Mouse (Mus musculus): Measurements from ENCODE around the gene Teddm3. TPM values are rescaled to one million over a fixed set of nuclear protein-coding genes. Genes with fewer than 3 reads are reported as not detected.
"Not testable (repeated sequence)": the region's sequence is repeated elsewhere in the genome, so short reads cannot be mapped to it uniquely, and the experiment has no call there.

Teddm3 gene
- polyA plus RNA-seq, 1 experiment, result not detected

DNA sequence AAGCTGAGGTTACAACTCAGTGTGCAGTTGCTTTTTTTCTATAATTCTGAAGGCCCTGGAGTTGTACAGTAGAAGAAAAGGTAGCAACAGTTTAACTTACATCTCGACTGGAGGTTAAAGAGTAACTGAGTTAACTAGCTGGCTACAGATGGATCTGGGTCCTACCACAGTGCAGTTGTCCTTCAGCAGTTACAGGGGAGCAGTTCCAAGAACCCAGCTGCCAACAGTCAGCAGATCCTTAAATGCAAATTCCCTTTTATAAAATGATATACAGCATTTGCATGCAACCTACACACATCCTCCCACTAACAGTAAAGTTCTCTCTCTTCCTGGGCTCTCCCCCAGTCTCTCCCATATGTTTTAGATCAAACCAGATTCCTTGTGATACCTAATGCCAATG is 28.3 kb upstream of the Teddm3 start:
- Histone ChIP-seq H3K27ac (ENCODE audit: insufficient read depth, low read depth, low read length) (no peak overlapping the region), H3K4me3 (ENCODE audit: low read depth, low read length) (no peak overlapping the region), H3K36me3 (ENCODE audit: control insufficient read depth, insufficient read depth, low read length) (no peaks in the 10 kb centered on the region), H3K4me1 (ENCODE audit: control insufficient read depth, insufficient read depth, insufficient read length, low read length) (no peaks in the 10 kb centered on the region), H3K27me3 (ENCODE audit: control insufficient read depth, insufficient read depth, low read length) (no peaks in the 10 kb centered on the region)
- 55% methylated on average over 1 of the region's 1 CpGs for whole genome bisulfite sequencing
- no peak for TF ChIP-seq CTCF (IDR thresholded peaks at IDR 0.05; ENCODE audit: extremely low read depth, insufficient read length, insufficient replicate concordance, low read depth, low read length)
- TF ChIP-seq POLR2A (IDR thresholded peaks at IDR 0.05; ENCODE audit: low read depth, low read length), result no peak

DNA sequence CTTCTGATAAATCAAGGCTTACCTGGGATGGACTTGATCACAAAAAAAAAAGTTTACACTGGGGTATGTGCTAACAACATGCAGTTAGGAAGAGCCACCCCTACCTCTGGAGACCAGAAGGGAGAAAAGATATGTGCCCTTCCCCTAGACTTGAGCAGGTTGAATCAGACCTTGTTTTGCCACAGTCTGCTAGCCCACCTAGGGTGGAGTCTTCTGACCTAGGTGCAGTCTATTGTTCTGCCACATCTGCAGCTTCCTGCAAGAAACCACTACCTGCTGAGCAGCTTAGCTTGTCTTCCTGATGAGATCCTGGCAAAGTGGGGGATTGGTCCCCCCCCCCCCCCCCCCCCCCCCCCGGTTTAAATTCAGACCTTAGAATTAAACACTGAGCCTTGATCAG is 21.4 kb upstream of the Teddm3 start:
- Histone ChIP-seq H3K27me3 (ENCODE audit: control insufficient read depth, insufficient read depth, low read length) (no peaks in the 10 kb centered on the region), H3K4me1 (ENCODE audit: control insufficient read depth, insufficient read depth, insufficient read length, low read length) (no peaks in the 10 kb centered on the region), H3K27ac (ENCODE audit: insufficient read depth, low read depth, low read length) (no peak overlapping the region), H3K4me3 (ENCODE audit: low read depth, low read length) (no peak overlapping the region), H3K36me3 (ENCODE audit: control insufficient read depth, insufficient read depth, low read length) (no peaks in the 10 kb centered on the region)
- WGBS, result no CpG with 5 or more reads among the region's 1 CpGs
- no peak for TF ChIP-seq POLR2A (IDR thresholded peaks at IDR 0.05; ENCODE audit: low read depth, low read length)
- TF ChIP-seq CTCF (IDR thresholded peaks at IDR 0.05; ENCODE audit: extremely low read depth, insufficient read length, insufficient replicate concordance, low read depth, low read length), result no peak

DNA sequence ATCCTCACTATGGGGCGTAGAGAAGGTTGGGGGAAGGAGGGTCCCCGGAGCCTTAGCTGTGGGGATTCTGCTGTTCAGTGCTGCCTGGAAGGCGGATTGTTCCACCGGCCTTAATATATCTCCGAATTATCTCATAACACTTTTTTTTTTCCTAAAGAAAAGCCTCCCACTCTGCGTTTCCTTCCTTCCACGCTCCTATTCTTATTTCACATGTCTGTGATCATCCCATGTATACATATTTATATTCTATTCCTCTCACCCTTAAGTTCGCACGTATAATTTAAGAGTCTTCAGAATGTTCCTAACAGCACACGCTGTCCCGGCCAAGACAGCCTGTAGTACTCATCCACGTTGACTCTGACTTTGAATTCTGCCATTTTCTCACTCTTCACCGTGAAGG is 14.9 kb upstream of the Teddm3 start:
- Histone ChIP-seq H3K27me3 (ENCODE audit: control insufficient read depth, insufficient read depth, low read length) (no peaks in the 10 kb centered on the region), H3K4me3 (ENCODE audit: low read depth, low read length) (no peak overlapping the region), H3K4me1 (ENCODE audit: control insufficient read depth, insufficient read depth, insufficient read length, low read length) (no peaks in the 10 kb centered on the region), H3K36me3 (ENCODE audit: control insufficient read depth, insufficient read depth, low read length) (no peaks in the 10 kb centered on the region), H3K27ac (ENCODE audit: insufficient read depth, low read depth, low read length) (no peak overlapping the region)
- 91% methylated on average over 13 of the region's 13 CpGs for WGBS
- no peak for TF ChIP-seq POLR2A (IDR thresholded peaks at IDR 0.05; ENCODE audit: low read depth, low read length)
- TF ChIP-seq CTCF (IDR thresholded peaks at IDR 0.05; ENCODE audit: extremely low read depth, insufficient read length, insufficient replicate concordance, low read depth, low read length), result no peak

DNA sequence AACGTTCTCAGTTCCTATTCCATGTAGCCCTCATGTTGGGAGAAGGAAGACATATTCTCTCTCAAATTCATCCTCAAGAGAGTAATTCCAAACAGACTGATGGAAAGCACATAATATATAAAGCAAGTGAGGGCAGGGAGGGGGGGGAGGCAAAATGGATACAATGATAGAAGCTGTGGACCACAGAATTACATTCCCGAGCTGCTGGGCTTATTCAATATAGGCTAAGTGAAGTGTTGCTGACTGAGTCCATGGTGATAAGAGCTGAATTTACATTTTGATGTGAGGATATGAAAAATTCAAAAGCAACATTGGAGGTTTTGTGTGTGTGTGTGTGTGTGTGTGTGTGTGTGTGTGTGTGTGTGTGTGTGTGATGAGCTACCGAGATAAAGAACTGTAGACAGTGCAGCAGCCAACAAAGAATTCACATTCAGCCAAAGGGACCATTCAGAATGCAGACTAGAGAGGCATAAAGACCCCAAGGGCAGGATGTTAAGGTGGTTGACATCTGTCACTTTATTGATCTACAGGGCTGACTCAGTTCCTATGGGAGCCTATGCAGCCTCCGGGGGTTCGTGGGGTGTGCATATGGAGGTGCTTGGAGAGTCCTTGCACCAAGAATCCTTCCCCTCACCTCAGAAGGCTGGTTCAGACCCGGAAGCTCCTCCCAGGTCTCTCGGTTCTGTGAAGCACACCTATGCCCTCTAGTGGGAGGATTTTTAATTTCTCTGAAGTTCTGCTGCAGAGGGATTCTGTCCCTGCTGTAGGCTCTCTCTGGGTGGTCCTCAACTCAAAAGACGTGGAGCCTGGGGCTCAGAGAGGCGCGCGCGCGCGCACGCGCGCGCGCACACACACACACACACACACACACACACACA is 11.8 kb upstream of the Teddm3 start:
- H3K36me3 ChIP-seq (ENCODE audit: control insufficient read depth, insufficient read depth, low read length); H3K27ac ChIP-seq (ENCODE audit: insufficient read depth, low read depth, low read length); H3K4me1 ChIP-seq (ENCODE audit: control insufficient read depth, insufficient read depth, insufficient read length, low read length); H3K4me3 ChIP-seq (ENCODE audit: low read depth, low read length); H3K27me3 ChIP-seq (ENCODE audit: control insufficient read depth, insufficient read depth, low read length): not testable (repeated sequence)
- WGBS, result 17% methylated on average over 17 of the region's 19 CpGs

DNA sequence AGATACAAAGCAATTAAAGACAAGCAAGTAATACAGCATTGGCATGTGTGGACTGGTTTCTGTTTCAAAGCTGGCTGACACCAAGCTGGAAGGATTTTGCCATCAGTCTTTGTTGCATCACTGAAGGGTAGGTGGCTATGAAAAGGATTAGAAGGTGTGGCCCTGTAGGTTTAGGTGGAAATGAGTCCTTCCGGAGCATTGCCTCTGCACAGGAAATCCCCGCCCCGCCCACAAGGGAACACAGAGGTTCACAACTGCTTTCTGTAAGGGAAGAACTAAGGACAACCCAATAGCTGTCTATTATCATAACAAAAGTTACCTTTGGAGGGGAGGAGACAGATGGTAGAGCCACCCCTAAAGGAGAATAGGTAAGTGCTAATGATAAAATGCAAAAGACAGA is 9.6 kb upstream of the Teddm3 start:
- H3K4me3 ChIP-seq (ENCODE audit: low read depth, low read length); H3K4me1 ChIP-seq (ENCODE audit: control insufficient read depth, insufficient read depth, insufficient read length, low read length); H3K27me3 ChIP-seq (ENCODE audit: control insufficient read depth, insufficient read depth, low read length); H3K27ac ChIP-seq (ENCODE audit: insufficient read depth, low read depth, low read length); H3K36me3 ChIP-seq (ENCODE audit: control insufficient read depth, insufficient read depth, low read length): not testable (repeated sequence)
- WGBS, result 74% methylated on average over 3 of the region's 3 CpGs

DNA sequence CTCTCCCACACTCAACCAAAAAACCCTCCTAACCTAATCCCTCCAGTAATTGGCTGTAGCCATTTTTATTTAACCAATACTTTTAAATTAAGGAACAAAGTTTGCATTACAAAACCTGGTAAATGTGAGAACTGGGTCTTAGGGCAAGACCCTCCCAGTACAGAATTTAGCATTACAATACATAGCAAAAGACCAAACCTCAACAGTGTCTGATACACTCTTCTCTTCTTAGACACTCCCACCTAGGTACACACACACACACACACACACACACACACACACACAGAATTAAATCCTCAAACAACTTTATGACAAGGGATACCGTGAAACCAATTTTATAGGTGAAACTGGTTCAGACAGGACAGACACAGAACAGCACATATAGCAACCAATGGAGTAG is 5.4 kb upstream of the Teddm3 start:
- H3K4me1 ChIP-seq (ENCODE audit: control insufficient read depth, insufficient read depth, insufficient read length, low read length); H3K27ac ChIP-seq (ENCODE audit: insufficient read depth, low read depth, low read length); H3K27me3 ChIP-seq (ENCODE audit: control insufficient read depth, insufficient read depth, low read length); H3K36me3 ChIP-seq (ENCODE audit: control insufficient read depth, insufficient read depth, low read length); H3K4me3 ChIP-seq (ENCODE audit: low read depth, low read length): not testable (repeated sequence)
- WGBS, result 90% methylated on average over 1 of the region's 1 CpGs

DNA sequence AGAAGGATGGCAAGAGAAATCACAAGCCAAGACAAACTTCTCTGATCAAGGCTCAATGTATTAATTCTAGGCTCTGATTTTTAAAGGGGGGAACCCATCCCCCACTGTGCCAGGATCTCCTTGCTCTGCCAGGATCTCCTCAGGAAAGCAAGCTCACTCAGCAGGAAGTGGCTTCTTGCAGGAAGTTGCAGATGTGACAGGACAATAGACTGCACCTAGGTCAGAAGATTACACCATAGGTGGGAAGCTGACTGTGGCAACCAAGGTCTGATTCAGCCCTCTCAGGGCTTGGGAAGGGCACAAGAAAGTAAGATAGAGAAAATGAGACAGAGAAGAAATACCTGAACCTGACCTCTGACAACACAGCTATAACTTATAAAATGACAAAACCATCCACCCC is 2.5 kb upstream of the Teddm3 start:
- H3K27ac ChIP-seq (ENCODE audit: insufficient read depth, low read depth, low read length); H3K27me3 ChIP-seq (ENCODE audit: control insufficient read depth, insufficient read depth, low read length); H3K4me1 ChIP-seq (ENCODE audit: control insufficient read depth, insufficient read depth, insufficient read length, low read length); H3K36me3 ChIP-seq (ENCODE audit: control insufficient read depth, insufficient read depth, low read length); H3K4me3 ChIP-seq (ENCODE audit: low read depth, low read length): not testable (repeated sequence)

Measured in small intestine, adult 2 months (tissue).